Mouse (Mus musculus) intestine, embryonic 15.5 days (tissue): ENCODE measurements around the gene Shisa9. TPM values are rescaled to one million over a fixed set of nuclear protein-coding genes. Genes with fewer than 3 reads are reported as not detected.

Experiments used
- ATAC-seq: fragments of 200-750 bp; cut with Nextera tagmentation; 2 replicates; pipeline ENCODE4 v1.8.0; 2017; ENCODE audit warnings: moderate TSS enrichment, moderate library complexity
- H3K27ac ChIP-seq: fragments of 300-500 bp; sonication (generic); 2 replicates; pipeline ENCODE4 v1.5.1; 2015; ENCODE audit warnings: mild to moderate bottlenecking, inconsistent platforms
- H3K27me3 ChIP-seq: fragments of 300-500 bp; sonication (generic); replicated peaks from 2 replicates; pipeline ENCODE4 v1.6.1; 2015; ENCODE audit warnings: inconsistent platforms
- H3K36me3 ChIP-seq: fragments of 300-500 bp; sonication (generic); 2 replicates; pipeline ENCODE4 v1.6.1; 2015; ENCODE audit warnings: inconsistent platforms
- H3K4me1 ChIP-seq: fragments of 300-500 bp; sonication (generic); replicated peaks from 2 replicates; pipeline ENCODE4 v1.6.1; 2015; ENCODE audit warnings: inconsistent platforms
- H3K4me2 ChIP-seq: fragments of 300-500 bp; sonication (generic); replicated peaks from 2 replicates; pipeline ENCODE4 v1.6.1; 2015; ENCODE audit warnings: mild to moderate bottlenecking, inconsistent platforms
- H3K4me3 ChIP-seq: fragments of 300-500 bp; sonication (generic); replicated peaks from 2 replicates; pipeline ENCODE4 v1.5.1; 2015; ENCODE audit warnings: inconsistent platforms
- H3K9ac ChIP-seq: fragments of 300-500 bp; sonication (generic); 2 replicates; pipeline ENCODE4 v1.6.1; 2015; ENCODE audit warnings: inconsistent platforms
- H3K9me3 ChIP-seq: fragments of 300-500 bp; sonication (generic); 2 replicates; pipeline ENCODE4 v1.6.1; 2016; ENCODE audit warnings: inconsistent platforms
- WGBS: fragments of 180-500 bp; shearing (Covaris S2); methylation state at CpG from one replicate; pipeline ENCODE4 v1.1.7; 2015; 5-methylcytosine and 5-hydroxymethylcytosine counted together
- polyA plus RNA-seq: library from polyadenylated mRNA; unstranded; fragments of >200 nt; fragmentation: Nextera tagmentation; extraction: Ambion mirVana; gene quantifications from 2 replicates; pipeline ENCODE4 v1.2.1, GENCODE M21; 2015

Gene Shisa9
- polyA plus RNA-seq, 1 experiment from 2014 or later: 1.2 TPM

- WGBS: 73% methylated on average over 2 of the region's 2 CpGs
- ATAC-seq: no peak
- Histone ChIP-seq H3K27me3 (no peaks in the 10 kb centered on the region), H3K4me2 (no peak overlapping the region), H3K9me3 (no peaks in the 10 kb centered on the region), H3K9ac (no peak overlapping the region), H3K27ac (no peak overlapping the region), H3K36me3 (no peaks in the 10 kb centered on the region), H3K4me1 (no peaks in the 10 kb centered on the region), H3K4me3 (no peak overlapping the region)
These were observed 223.0 kb downstream of the Shisa9 start for GRCm38 (mm10) chr16:12206951-12207350.

- ATAC-seq: no peak
- H3K9me3 ChIP-seq: no peaks in the 10 kb centered on the region
- no peaks in the 10 kb centered on the region for H3K4me1 ChIP-seq
- no peak overlapping the region for H3K4me2 ChIP-seq
- 87% methylated on average over 1 of the region's 1 CpGs for WGBS
- no peak overlapping the region for H3K9ac ChIP-seq
- H3K27me3 ChIP-seq: no peaks in the 10 kb centered on the region
- H3K4me3 ChIP-seq: no peak overlapping the region
- no peaks in the 10 kb centered on the region for H3K36me3 ChIP-seq
- H3K27ac ChIP-seq: no peak overlapping the region
These were observed 225.4 kb downstream of the Shisa9 start for GRCm38 (mm10) chr16:12209355-12209754.

DNA sequence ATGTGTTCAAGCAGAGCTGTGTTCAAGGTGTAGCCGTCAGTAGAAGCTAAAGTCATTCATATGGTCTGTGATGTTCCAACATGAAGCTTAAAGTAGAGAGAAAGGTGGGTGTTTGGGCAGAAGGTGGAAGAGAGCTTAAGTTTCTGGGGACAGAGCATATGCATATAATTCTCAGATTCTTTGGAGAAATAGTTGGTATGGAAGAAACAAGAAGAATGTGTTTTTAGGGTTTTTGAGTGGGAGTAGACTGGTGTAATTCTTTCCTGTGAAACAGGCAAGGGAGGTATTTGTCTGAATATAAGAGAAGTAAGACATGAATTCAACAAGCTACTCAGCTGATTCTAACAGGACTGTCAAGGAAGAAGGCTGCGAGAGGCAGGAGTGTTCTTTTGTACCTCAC is 225.9 kb downstream of the Shisa9 start:
- Histone ChIP-seq H3K27me3 (no peaks in the 10 kb centered on the region), H3K36me3 (no peaks in the 10 kb centered on the region), H3K27ac (no peak overlapping the region), H3K9me3 (no peaks in the 10 kb centered on the region), H3K4me2 (no peak overlapping the region), H3K4me1 (no peaks in the 10 kb centered on the region), H3K4me3 (no peak overlapping the region), H3K9ac (no peak overlapping the region)
- ATAC-seq: no peak
- 77% methylated on average over 2 of the region's 2 CpGs for WGBS

- Histone ChIP-seq H3K4me3 (no peak overlapping the region), H3K27me3 (no peaks in the 10 kb centered on the region)
- 82% methylated on average over 2 of the region's 2 CpGs for WGBS
These were observed 230.1 kb downstream of the Shisa9 start for GRCm38 (mm10) chr16:12214018-12214417.

GRCm38 (mm10) chr16:12217289-12218150 is 233.6 kb downstream of the Shisa9 start:
- H3K9me3 ChIP-seq: no peaks in the 10 kb centered on the region
- WGBS: 75% methylated on average over 13 of the region's 13 CpGs

More at GRCm38 (mm10) chr16:12214018-12214417, 230.1 kb downstream of the Shisa9 start:
- H3K27ac ChIP-seq: no peak overlapping the region
- H3K4me1 ChIP-seq: no peaks in the 10 kb centered on the region
- H3K9me3 ChIP-seq: no peaks in the 10 kb centered on the region
- no peak overlapping the region for H3K4me2 ChIP-seq
- H3K36me3 ChIP-seq: no peaks in the 10 kb centered on the region
- no peak overlapping the region for H3K9ac ChIP-seq
- ATAC-seq: no peak

GRCm38 (mm10) chr16:12218151-12218532 is 234.2 kb downstream of the Shisa9 start:
- ATAC-seq: no peak
- H3K9me3 ChIP-seq: no peaks in the 10 kb centered on the region

More at GRCm38 (mm10) chr16:12217289-12218150, 233.6 kb downstream of the Shisa9 start:
- Histone ChIP-seq H3K9ac (no peak overlapping the region), H3K4me3 (no peak overlapping the region), H3K36me3 (no peaks in the 10 kb centered on the region), H3K4me1 (no peaks in the 10 kb centered on the region), H3K27ac (no peak overlapping the region), H3K27me3 (no peaks in the 10 kb centered on the region), H3K4me2 (no peak overlapping the region)
- ATAC-seq: no peak

GRCm38 (mm10) chr16:12219821-12220220 is 235.9 kb downstream of the Shisa9 start:
- Histone ChIP-seq H3K9ac (no peak overlapping the region), H3K9me3 (no peaks in the 10 kb centered on the region), H3K4me2 (no peak overlapping the region), H3K27me3 (no peaks in the 10 kb centered on the region), H3K4me3 (no peak overlapping the region), H3K27ac (no peak overlapping the region), H3K36me3 (no peaks in the 10 kb centered on the region), H3K4me1 (no peaks in the 10 kb centered on the region)
- ATAC-seq: no peak
- WGBS: 77% methylated on average over 3 of the region's 3 CpGs

More at GRCm38 (mm10) chr16:12218151-12218532, 234.2 kb downstream of the Shisa9 start:
- Histone ChIP-seq H3K27ac (no peak overlapping the region), H3K4me2 (no peak overlapping the region), H3K36me3 (no peaks in the 10 kb centered on the region), H3K9ac (no peak overlapping the region), H3K27me3 (no peaks in the 10 kb centered on the region), H3K4me3 (no peak overlapping the region), H3K4me1 (no peaks in the 10 kb centered on the region)
- 73% methylated on average over 2 of the region's 2 CpGs for WGBS

DNA sequence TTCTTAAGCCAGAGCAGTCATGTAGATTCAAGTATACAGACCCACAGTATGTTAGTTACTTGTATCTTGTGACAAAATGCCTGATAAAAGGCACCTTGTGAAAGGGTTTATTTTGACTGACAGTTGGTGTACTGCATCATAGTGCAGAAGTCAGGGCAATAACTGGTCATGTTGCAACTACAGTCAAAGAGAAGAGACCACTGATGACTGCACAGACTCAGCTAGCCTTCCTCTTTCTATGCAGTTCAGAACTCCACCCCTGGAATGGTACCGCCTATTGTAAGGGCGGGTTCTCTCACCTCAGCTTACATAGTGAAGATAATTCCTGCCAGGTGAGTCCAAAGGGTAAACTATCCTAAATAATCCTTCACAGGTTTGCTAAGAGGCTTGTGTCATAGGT is 239.6 kb downstream of the Shisa9 start:
- no peaks in the 10 kb centered on the region for H3K4me1 ChIP-seq
- ATAC-seq: no peak
- no peak overlapping the region for H3K4me2 ChIP-seq
- H3K27me3 ChIP-seq: no peaks in the 10 kb centered on the region
- no peaks in the 10 kb centered on the region for H3K9me3 ChIP-seq
- no peaks in the 10 kb centered on the region for H3K36me3 ChIP-seq
- WGBS: 82% methylated on average over 2 of the region's 2 CpGs
- no peak overlapping the region for H3K27ac ChIP-seq
- no peak overlapping the region for H3K4me3 ChIP-seq
- no peak overlapping the region for H3K9ac ChIP-seq

DNA sequence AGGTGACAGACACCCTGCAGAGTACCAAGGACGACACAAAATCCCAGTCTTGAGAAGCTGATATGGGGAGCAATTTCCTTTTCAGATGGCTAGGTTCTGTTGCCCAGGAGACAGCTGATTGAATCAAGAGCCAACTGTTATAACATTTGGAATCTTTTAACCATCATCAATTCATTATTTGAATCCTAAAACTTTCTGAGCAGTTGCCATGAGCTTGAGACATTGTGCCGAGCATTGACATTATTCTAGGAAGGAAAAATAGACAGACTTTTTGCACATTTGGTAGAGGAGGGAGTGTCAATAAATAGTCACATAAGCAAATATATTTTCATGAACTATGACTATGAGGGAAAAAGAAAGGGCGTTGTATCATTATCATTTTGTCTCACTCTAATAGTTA is 243.0 kb downstream of the Shisa9 start:
- Histone ChIP-seq H3K9ac (no peak overlapping the region), H3K4me1 (no peaks in the 10 kb centered on the region), H3K9me3 (no peaks in the 10 kb centered on the region), H3K4me3 (no peak overlapping the region), H3K27ac (no peak overlapping the region), H3K27me3 (no peaks in the 10 kb centered on the region), H3K36me3 (no peaks in the 10 kb centered on the region), H3K4me2 (no peak overlapping the region)
- 66% methylated on average over 3 of the region's 3 CpGs for WGBS
- ATAC-seq: no peak

DNA sequence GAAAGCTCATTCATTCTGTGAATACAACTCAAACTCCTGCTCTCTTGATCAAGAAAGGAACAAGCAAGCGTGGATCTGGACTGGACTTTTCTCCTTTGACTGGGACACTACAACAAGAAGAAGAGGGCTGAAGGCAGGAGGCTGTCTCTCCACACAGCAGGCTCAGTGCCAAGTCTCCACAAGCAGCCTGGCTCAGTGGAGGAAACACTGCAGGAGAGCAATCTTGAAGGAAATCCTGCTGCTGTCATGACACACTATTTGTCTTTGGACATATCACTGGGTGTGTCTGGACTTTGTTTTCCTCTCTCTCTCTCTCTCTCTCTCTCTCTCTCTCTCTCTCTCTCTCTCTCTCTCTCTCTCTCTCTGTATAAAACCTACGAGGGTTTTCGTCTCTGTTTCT is 249.4 kb downstream of the Shisa9 start:
- H3K4me3 ChIP-seq: no peak overlapping the region
- H3K27ac ChIP-seq: no peak overlapping the region
- no peak overlapping the region for H3K9ac ChIP-seq
- ATAC-seq: no peak
- 62% methylated on average over 3 of the region's 3 CpGs for WGBS
- no peaks in the 10 kb centered on the region for H3K4me1 ChIP-seq
- no peaks in the 10 kb centered on the region for H3K9me3 ChIP-seq
- H3K27me3 ChIP-seq: no peaks in the 10 kb centered on the region
- no peak overlapping the region for H3K4me2 ChIP-seq
- no peaks in the 10 kb centered on the region for H3K36me3 ChIP-seq

- no peaks in the 10 kb centered on the region for H3K4me1 ChIP-seq
- 43% methylated on average over 2 of the region's 2 CpGs for WGBS
- ATAC-seq: no peak
- no peak overlapping the region for H3K9ac ChIP-seq
- H3K9me3 ChIP-seq: no peaks in the 10 kb centered on the region
- H3K27ac ChIP-seq: no peak overlapping the region
- H3K4me3 ChIP-seq: no peak overlapping the region
- H3K27me3 ChIP-seq: no peaks in the 10 kb centered on the region
- H3K36me3 ChIP-seq: no peaks in the 10 kb centered on the region
- no peak overlapping the region for H3K4me2 ChIP-seq
These were observed 250.4 kb downstream of the Shisa9 start for GRCm38 (mm10) chr16:12234289-12234688.

DNA sequence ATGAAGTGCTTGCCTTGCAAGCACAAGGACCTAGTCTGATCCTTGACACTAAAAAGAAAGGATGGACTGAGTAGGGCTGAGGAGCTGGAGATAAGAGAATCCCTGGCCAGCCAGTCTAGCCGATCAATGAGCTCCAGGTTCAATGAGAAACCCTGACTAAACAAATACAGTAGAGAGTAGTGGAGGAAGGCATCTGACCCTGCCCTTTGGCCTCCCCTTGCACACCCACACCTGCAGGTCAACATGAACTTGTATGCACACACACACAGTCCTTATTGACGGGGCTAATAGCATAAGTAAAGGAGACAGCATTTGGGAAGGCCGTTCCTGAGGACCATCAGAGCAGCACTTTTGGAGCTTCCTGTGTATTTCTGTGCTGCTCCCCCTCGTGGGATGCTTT is 254.7 kb downstream of the Shisa9 start:
- H3K27me3 ChIP-seq: no peaks in the 10 kb centered on the region
- H3K9ac ChIP-seq: no peak overlapping the region
- no peak overlapping the region for H3K4me2 ChIP-seq
- 58% methylated on average over 4 of the region's 4 CpGs for WGBS
- H3K4me3 ChIP-seq: no peak overlapping the region
- no peaks in the 10 kb centered on the region for H3K36me3 ChIP-seq
- H3K27ac ChIP-seq: no peak overlapping the region
- H3K4me1 ChIP-seq: no peaks in the 10 kb centered on the region
- ATAC-seq: no peak
- H3K9me3 ChIP-seq: no peaks in the 10 kb centered on the region

GRCm38 (mm10) chr16:12259361-12259760 is 275.4 kb downstream of the Shisa9 start:
- Histone ChIP-seq H3K27ac (no peak overlapping the region), H3K36me3 (no peaks in the 10 kb centered on the region), H3K4me1 (no peaks in the 10 kb centered on the region), H3K9ac (no peak overlapping the region), H3K4me2 (no peak overlapping the region), H3K4me3 (no peak overlapping the region), H3K9me3 (no peaks in the 10 kb centered on the region), H3K27me3 (no peaks in the 10 kb centered on the region)
- ATAC-seq: no peak
- 24% methylated on average over 2 of the region's 2 CpGs for WGBS
